Mouse (Mus musculus): ENCODE data around the gene 5031439G07Rik.
A peak's percentile ranks its signal among the peaks of the same experiment; 100 is the strongest.

5031439G07Rik gene

DNA sequence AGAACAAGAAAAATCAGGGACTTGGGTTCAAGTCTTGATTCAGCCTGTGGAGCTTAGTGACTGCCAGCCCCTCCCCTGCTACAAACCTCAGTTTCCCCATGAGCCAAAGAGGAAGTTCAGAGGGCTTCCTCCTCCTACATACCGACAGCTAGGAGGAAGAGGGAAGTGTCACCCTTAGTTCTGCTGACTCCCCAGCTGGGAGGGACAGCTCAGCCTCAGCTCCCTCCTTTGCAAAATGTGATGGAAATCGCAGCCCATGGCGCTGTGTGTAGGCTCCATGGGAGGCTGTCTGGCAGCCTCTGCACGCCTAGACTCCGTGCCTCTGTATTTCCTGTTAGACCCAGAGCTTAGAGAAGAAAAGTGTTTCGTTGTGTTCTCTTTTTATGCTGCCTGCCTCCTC, 6.1 kb upstream of the 5031439G07Rik start:
- no peak for DNase-seq (ENCODE audit: low spot score)

DNA sequence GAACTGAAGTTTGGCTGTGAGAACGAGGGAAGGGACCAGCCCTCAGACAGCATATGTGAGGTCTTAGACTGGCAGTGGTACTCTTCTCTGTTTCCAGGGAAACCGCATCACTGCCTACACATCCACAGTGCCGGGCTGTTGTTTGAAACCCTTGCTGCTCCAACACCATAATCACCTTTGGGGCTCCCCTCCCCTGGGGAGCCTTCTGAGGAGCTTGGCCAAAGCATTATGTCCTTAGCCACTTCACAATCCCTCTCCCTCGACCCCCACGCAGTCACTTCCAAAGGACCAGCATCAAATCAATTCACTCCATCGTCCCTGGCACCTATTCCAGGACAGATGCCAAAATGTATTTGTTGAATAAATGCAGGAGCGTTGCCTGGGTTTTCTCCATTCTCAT, 1.4 kb upstream of the 5031439G07Rik start:
- no peak for DNase-seq (ENCODE audit: low spot score)

DNA sequence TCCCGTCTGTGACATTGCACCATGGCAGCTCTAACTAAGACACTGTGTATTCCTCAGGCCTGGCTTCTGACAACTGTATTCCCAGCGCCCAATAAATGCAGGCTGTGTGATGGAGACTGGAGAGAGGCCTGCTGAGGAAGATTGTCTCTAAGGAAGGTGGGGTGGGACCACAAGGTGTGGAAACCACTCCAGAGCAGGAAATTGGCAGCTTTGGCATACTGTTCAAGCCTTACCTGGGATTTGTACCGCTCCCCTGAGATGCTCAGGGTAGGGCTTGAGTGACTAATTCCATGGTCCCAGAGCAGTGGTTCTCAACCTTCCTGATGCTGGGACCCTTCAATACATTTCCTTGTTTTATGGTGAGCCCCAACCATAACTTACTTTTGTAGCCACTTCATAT, 747 bp upstream of the 5031439G07Rik start:
- no peak for DNase-seq (ENCODE audit: low spot score)

- peak; percentile 59 for DNase-seq (ENCODE audit: low spot score)
These were observed 1.1 kb downstream of the 5031439G07Rik start for GRCm38 (mm10) chr15:84987020-84987815.

DNA sequence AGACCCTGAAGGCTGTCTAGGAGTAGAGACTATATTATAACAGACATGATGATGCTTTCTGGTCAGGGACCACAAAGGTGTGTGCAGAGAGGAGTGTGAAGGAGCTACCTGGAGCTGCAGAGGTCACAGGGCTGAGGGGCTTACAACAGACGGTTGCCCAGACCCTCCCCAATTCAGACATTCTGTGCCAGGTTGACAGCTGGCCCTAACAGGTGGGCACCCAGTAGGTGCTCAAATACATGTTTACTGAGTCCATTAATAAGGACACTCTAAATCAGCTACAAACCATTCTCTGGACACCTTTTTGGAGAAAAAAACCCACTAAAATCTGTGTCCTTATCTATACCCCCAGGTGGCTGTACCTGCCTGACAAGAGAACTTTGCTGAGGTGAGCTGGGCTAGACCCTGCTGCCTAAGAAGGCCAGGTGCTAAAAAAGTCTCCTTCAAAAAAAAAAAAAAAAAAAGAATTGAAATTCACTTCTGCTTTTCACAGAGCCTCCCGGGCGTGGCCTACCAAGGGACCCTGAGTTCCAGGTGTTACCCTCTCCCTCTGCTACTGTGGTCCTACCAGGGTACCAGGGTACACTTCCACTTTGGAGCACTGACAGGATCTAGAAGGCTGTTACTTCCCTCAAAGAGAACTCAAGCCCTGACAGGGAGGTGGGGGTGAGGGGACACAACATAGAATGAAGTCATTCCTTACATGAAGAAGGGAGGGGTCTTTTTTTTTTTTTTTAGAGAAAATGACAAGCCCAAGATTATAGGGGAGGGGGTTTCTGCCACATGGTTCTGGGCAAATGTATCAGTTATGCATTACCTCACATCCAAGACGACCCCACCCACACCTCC, 2.0 kb downstream of the 5031439G07Rik start:
- no peak for DNase-seq (ENCODE audit: low spot score)

- DNase-seq (ENCODE audit: low spot score), result no peak
These were observed 2.7 kb downstream of the 5031439G07Rik start for GRCm38 (mm10) chr15:84985516-84986160.

- DNase-seq (ENCODE audit: low spot score), result no peak
These were observed 4.6 kb downstream of the 5031439G07Rik start for GRCm38 (mm10) chr15:84983721-84984120.

GRCm38 (mm10) chr15:84982888-84983287, 5.5 kb downstream of the 5031439G07Rik start:
- no peak for DNase-seq (ENCODE audit: low spot score)

DNA sequence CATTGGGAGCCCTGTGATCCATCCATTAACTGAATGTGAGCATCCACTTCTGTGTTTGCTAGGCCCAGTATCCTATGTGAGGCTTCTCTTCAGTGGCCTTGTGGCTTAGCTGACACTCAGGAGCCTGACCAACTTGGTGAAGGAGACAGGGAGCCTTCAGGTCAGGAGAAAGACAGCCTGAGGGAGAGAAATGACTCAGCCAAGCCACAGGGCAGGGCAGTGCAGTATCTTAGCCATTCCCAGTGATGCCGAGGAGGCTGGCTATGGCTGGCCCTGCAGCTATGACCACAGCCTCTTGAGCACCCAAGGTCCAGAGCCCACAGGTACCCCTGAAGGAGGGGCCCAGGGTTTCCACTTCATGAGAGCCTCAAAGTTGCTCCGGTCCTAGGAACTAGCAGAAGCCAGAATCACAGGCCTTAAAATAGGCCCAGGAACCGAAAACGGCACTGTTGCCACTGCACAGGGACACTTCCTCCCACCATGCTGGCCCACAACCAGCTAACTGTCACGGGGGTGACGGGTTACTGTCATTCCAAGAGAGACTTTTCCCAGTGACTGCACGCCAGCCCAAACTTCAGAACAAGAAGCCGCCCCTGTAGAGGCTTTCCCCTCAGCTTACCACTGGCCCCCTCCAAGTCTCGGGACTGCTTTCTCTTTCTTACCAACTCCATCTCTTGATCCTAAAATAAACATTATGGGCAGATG, 6.6 kb downstream of the 5031439G07Rik start:
- no peak for DNase-seq (ENCODE audit: low spot score)

DNA sequence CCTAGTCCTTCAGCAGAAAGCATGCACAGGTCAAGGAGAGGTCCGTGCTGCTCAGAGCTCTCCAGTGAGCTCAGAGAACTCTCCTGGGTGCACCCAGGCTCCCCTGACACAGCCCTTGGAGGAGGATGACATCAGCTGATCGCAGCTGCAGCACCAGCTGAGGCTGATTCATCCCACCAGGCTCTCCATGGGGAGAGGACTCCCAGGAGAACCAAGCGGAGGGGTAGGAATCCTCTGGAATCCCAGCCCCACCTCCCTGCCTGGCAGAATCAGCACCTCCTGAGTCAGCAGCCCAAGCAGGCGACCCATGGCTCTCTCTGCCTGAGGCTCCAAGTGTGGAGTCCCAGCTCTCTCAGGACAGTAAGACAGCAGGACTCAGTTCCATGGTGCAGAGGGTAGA, 12.6 kb downstream of the 5031439G07Rik start:
- DNase-seq (ENCODE audit: low spot score), result no peak

GRCm38 (mm10) chr15:84973544-84973871, 14.8 kb downstream of the 5031439G07Rik start:
- peak; percentile 53 for DNase-seq (ENCODE audit: low spot score)

DNA sequence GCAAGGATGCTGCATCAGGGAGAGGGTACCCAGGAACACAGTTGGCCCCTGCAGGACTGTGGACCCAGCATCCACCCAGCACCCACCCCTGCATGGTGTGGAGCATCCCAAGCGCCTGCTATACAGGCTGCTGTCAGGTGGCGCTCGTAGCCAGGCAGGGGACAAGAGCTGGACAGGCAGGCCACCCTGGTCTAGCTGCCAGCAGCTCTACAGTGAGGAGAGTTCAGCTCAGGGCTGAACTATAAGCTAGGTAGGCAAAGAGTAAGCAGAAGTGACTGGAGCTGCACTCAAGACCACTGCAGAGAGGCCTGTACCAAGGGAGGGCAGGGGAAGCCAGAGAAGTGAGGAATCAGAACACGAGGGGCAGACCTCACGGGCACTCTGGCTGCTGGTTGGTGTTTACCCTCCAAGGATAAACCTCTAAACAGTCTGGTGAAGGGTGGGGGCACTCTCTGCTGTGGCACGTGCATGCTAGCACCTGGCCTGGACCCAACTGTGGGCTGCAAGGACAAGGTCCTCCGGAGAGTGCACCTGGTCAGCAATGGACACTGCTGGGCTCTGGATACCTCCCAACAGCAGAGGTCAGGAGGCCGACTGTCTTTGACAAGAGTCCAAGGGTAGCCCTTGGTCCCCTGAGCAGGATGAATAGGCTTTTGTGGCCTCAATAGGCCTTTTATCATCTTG, 15.3 kb downstream of the 5031439G07Rik start:
- DNase-seq (ENCODE audit: low spot score), result no peak

- no peak for DNase-seq (ENCODE audit: low spot score)
These were observed 19.8 kb downstream of the 5031439G07Rik start for GRCm38 (mm10) chr15:84968534-84968933.

GRCm38 (mm10) chr15:84965575-84966360, 22.6 kb downstream of the 5031439G07Rik start:
- peak; percentile 77 for DNase-seq (ENCODE audit: low spot score)

DNA sequence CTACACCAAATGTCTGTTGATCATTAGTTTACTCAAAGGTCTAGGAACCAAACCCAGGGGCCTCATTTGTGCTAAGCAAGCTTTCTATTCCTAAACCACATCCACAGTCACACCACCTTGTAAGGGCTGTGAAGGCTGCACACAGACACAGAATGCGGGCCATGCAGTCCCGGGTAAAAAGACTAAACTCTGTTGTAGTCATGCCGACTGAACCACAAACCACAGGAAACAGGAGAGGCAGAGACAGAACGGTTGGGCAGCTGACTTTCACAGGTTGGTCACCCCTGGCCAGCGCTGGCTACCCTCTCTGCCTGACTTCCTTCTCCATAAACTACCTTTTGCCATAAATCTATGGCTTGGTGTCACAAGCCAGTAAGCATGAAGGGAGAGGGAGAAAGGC, 23.6 kb downstream of the 5031439G07Rik start:
- DNase-seq (ENCODE audit: low spot score), result no peak

DNA sequence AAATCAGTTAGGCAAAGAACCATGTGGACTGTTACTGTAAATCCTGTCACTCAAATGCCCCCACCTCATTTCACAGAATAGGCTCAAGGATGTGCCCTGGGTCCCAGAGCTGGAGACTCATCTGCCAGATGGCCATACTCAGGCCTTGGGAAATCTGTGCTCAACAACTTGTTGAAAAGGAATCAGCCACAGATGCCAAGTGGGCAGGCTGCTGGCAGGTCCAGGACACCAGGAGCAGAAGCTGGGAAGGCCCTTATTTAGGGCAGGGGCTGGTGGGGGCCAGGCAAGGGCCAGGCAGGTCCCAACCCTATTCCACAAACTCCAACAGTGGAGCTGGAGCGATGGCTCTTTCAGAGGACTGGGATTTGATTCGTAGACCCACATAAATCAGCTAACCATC, 25.8 kb downstream of the 5031439G07Rik start:
- DNase-seq (ENCODE audit: low spot score), result no peak

- DNase-seq (ENCODE audit: low spot score), result no peak
These were observed 27.7 kb downstream of the 5031439G07Rik start for GRCm38 (mm10) chr15:84960692-84961091.

- no peak for DNase-seq (ENCODE audit: low spot score)
These were observed 28.5 kb downstream of the 5031439G07Rik start for GRCm38 (mm10) chr15:84959891-84960290.

DNA sequence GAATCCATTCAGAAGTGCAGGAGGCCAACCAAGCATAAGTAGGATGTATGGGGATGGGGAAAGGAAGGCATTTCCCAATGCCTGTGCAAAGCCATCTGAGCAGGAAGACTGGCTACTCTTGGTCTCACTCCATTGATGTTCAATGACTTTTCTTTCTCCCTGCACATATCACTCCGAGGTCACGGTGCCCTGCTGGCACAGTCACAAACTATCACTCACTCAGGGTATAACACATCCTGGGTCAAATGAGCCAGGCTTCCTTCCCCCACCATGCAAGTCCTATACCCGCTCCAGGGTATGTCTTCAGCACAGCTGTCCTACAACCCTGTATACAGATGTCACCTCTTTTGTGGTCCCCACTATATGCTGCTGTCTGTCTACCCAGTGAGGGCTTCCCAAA, 30.0 kb downstream of the 5031439G07Rik start:
- DNase-seq (ENCODE audit: low spot score), result no peak

- peak; percentile 46 for DNase-seq (ENCODE audit: low spot score)
These were observed 30.5 kb downstream of the 5031439G07Rik start for GRCm38 (mm10) chr15:84957851-84958250.

GRCm38 (mm10) chr15:84953259-84953658, 35.1 kb downstream of the 5031439G07Rik start:
- no peak for DNase-seq (ENCODE audit: low spot score)
